Mouse (Mus musculus): ENCODE data around the gene Traf3. TPM values are rescaled to one million over a fixed set of nuclear protein-coding genes. Genes with fewer than 3 reads are reported as not detected.

Traf3 gene
- total RNA-seq (2014; rRNA removed) (2.3 and 3.0 TPM in 2 replicates), polyA plus RNA-seq (2012; rRNA removed) (6.2 and 6.8 TPM in 2 replicates)

GRCm38 (mm10) chr12:111165831-111166591, at the start of gene Traf3:
TSS of gene Traf3 (plus strand) at chr12:111166370.
- H3K79me2 ChIP-seq (ENCODE audit: control insufficient read depth, insufficient read depth, low read length) = peaks cover 2% of the 10 kb centered on the region; the same call in 1 of the 2 replicates
- DNase-seq (ENCODE audit: extremely low read depth, low read depth, low spot score) = peak; percentile 46
- no peaks in the 10 kb centered on the region for H3K27me3 ChIP-seq (ENCODE audit: control insufficient read depth, insufficient read depth, low read length)
- peak within 1 kb of the TSS; percentile 70 for H3K9ac ChIP-seq (ENCODE audit: low read depth, low read length)
- H3K4me3 ChIP-seq (ENCODE audit: insufficient read depth, low read depth, low read length) = peak within 1 kb of the TSS; percentile 87
- H3K36me3 ChIP-seq (ENCODE audit: control insufficient read depth, insufficient read depth, low read length) = no peaks in the 10 kb centered on the region
- TF ChIP-seq CTCF (IDR thresholded peaks at IDR 0.05; ENCODE audit: low read depth, low read length) = no peak
- no peak for TF ChIP-seq POLR2A (IDR thresholded peaks at IDR 0.05; ENCODE audit: extremely low read depth, insufficient read depth, low read length)
- no peaks in the 10 kb centered on the region; the same call in 1 of the 2 replicates for H3K4me1 ChIP-seq (ENCODE audit: control insufficient read depth, insufficient read depth, low read length)
- 4% methylated on average over 88 of the region's 105 CpGs for WGBS
- H3K27ac ChIP-seq (replicated peaks; ENCODE audit: insufficient read depth, low read depth, low read length) = peak within 1 kb of the TSS; percentile 50

GRCm38 (mm10) chr12:111119506-111120085, 46.6 kb upstream of the Traf3 start:
- Histone ChIP-seq H3K27ac (replicated peaks; ENCODE audit: insufficient read depth, low read depth, low read length) (no peak overlapping the region), H3K9ac (ENCODE audit: low read depth, low read length) (no peak overlapping the region), H3K79me2 (ENCODE audit: control insufficient read depth, insufficient read depth, low read length) (no peaks in the 10 kb centered on the region; the same call in 1 of the 2 replicates), H3K36me3 (ENCODE audit: control insufficient read depth, insufficient read depth, low read length) (peaks cover 11% of the 10 kb centered on the region; the same call in 1 of the 2 replicates), H3K27me3 (ENCODE audit: control insufficient read depth, insufficient read depth, low read length) (no peaks in the 10 kb centered on the region), H3K4me1 (ENCODE audit: control insufficient read depth, insufficient read depth, low read length) (0 out of 2 replicates have a peak, but pooled peaks cover 2% of the 10 kb centered on the region), H3K4me3 (ENCODE audit: insufficient read depth, low read depth, low read length) (no peak overlapping the region)
- no peak for DNase-seq (ENCODE audit: extremely low read depth, low read depth, low spot score)
- TF ChIP-seq POLR2A (IDR thresholded peaks at IDR 0.05; ENCODE audit: extremely low read depth, insufficient read depth, low read length) (no peak), CTCF (IDR thresholded peaks at IDR 0.05; ENCODE audit: low read depth, low read length) (no peak)
- 98% methylated on average over 5 of the region's 5 CpGs for WGBS

GRCm38 (mm10) chr12:111120976-111121645, 45.1 kb upstream of the Traf3 start:
- no peak for DNase-seq (ENCODE audit: extremely low read depth, low read depth, low spot score)
- TF ChIP-seq POLR2A (IDR thresholded peaks at IDR 0.05; ENCODE audit: extremely low read depth, insufficient read depth, low read length) (no peak), CTCF (IDR thresholded peaks at IDR 0.05; ENCODE audit: low read depth, low read length) (no peak)
- 90% methylated on average over 9 of the region's 9 CpGs for whole genome bisulfite sequencing
- Histone ChIP-seq H3K79me2 (ENCODE audit: control insufficient read depth, insufficient read depth, low read length) (no peaks in the 10 kb centered on the region; the same call in 1 of the 2 replicates), H3K27ac (replicated peaks; ENCODE audit: insufficient read depth, low read depth, low read length) (no peak overlapping the region), H3K27me3 (ENCODE audit: control insufficient read depth, insufficient read depth, low read length) (no peaks in the 10 kb centered on the region), H3K4me3 (ENCODE audit: insufficient read depth, low read depth, low read length) (no peak overlapping the region), H3K4me1 (ENCODE audit: control insufficient read depth, insufficient read depth, low read length) (peaks cover 4% of the 10 kb centered on the region), H3K9ac (ENCODE audit: low read depth, low read length) (no peak overlapping the region), H3K36me3 (ENCODE audit: control insufficient read depth, insufficient read depth, low read length) (peaks cover 10% of the 10 kb centered on the region; the same call in 1 of the 2 replicates)

- DNase-seq (ENCODE audit: extremely low read depth, low read depth, low spot score) = peak; percentile 66
- TF ChIP-seq CTCF (IDR thresholded peaks at IDR 0.05; ENCODE audit: low read depth, low read length) (peak; percentile 90), POLR2A (IDR thresholded peaks at IDR 0.05; ENCODE audit: extremely low read depth, insufficient read depth, low read length) (no peak)
These were observed 43.8 kb upstream of the Traf3 start for GRCm38 (mm10) chr12:111122332-111122852.

GRCm38 (mm10) chr12:111124601-111125260, 41.4 kb upstream of the Traf3 start:
- Histone ChIP-seq H3K36me3 (ENCODE audit: control insufficient read depth, insufficient read depth, low read length) (no peaks in the 10 kb centered on the region), H3K9ac (ENCODE audit: low read depth, low read length) (no peak overlapping the region), H3K4me3 (ENCODE audit: insufficient read depth, low read depth, low read length) (no peak overlapping the region), H3K27me3 (ENCODE audit: control insufficient read depth, insufficient read depth, low read length) (no peaks in the 10 kb centered on the region), H3K79me2 (ENCODE audit: control insufficient read depth, insufficient read depth, low read length) (no peaks in the 10 kb centered on the region), H3K27ac (replicated peaks; ENCODE audit: insufficient read depth, low read depth, low read length) (no peak overlapping the region), H3K4me1 (ENCODE audit: control insufficient read depth, insufficient read depth, low read length) (peaks cover 4% of the 10 kb centered on the region)
- 86% methylated on average over 14 of the region's 14 CpGs for WGBS
- TF ChIP-seq CTCF (IDR thresholded peaks at IDR 0.05; ENCODE audit: low read depth, low read length) = no peak
- no peak for TF ChIP-seq POLR2A (IDR thresholded peaks at IDR 0.05; ENCODE audit: extremely low read depth, insufficient read depth, low read length)
- DNase-seq (ENCODE audit: extremely low read depth, low read depth, low spot score) = no peak

More at GRCm38 (mm10) chr12:111122332-111122852, 43.8 kb upstream of the Traf3 start:
- no peaks in the 10 kb centered on the region for H3K27me3 ChIP-seq (ENCODE audit: control insufficient read depth, insufficient read depth, low read length)
- peaks cover 4% of the 10 kb centered on the region; the same call in 1 of the 2 replicates for H3K36me3 ChIP-seq (ENCODE audit: control insufficient read depth, insufficient read depth, low read length)
- peaks cover 4% of the 10 kb centered on the region for H3K4me1 ChIP-seq (ENCODE audit: control insufficient read depth, insufficient read depth, low read length)
- H3K27ac ChIP-seq (replicated peaks; ENCODE audit: insufficient read depth, low read depth, low read length) = no peak overlapping the region
- H3K79me2 ChIP-seq (ENCODE audit: control insufficient read depth, insufficient read depth, low read length) = no peaks in the 10 kb centered on the region
- H3K9ac ChIP-seq (ENCODE audit: low read depth, low read length) = no peak overlapping the region
- H3K4me3 ChIP-seq (ENCODE audit: insufficient read depth, low read depth, low read length) = no peak overlapping the region
